10 mouse cellular contexts compared by ENCODE assay signal in genomic region chr2:60801571-60802155, GRCm38 (mm10).
DNase-seq lines count a peak whose midpoint lies in the region; ATAC-seq and TF ChIP-seq lines count a peak whose summit lies in the region.
"Had no signal": no experiment of that assay in that cellular context is flagged by ENCODE, and none has a peak within 500 bp of the region (broad histone marks: within the 10 kb centered on the region; RNA-seq: fewer than 3 reads in every experiment).

No protein-coding gene starts in this region.

- TF ChIP-seq CTCF in intestine, postnatal 0 days (IDR thresholded peaks at IDR 0.05; ENCODE audit: low read depth) = no peak

- 0 out of 2 replicates have a peak overlapping the region, but pooled peaks have one; percentile 39 for H3K9ac ChIP-seq in kidney, embryonic 16.5 days (replicated peaks; ENCODE audit: low read length)
- no peak overlapping the region for H3K9ac ChIP-seq in embryonic facial prominence, embryonic 15.5 days
- H3K9ac ChIP-seq in intestine, postnatal 0 days (ENCODE audit: low read depth, low read length) = no peak overlapping the region
- H3K9ac ChIP-seq in midbrain, embryonic 15.5 days = no peak overlapping the region

- peak overlapping the region; percentile 29; the same call in 1 of the 2 replicates for H3K4me3 ChIP-seq in kidney, embryonic 16.5 days (ENCODE audit: low read length)
- 0 out of 2 replicates have a peak overlapping the region, but pooled peaks have one; percentile 1 for H3K4me3 ChIP-seq in embryonic facial prominence, embryonic 15.5 days (replicated peaks)
- peak overlapping the region; percentile 30; the same call in 1 of the 2 replicates for H3K4me3 ChIP-seq in intestine, postnatal 0 days (ENCODE audit: low read depth, low read length)
- H3K4me3 ChIP-seq in midbrain, embryonic 15.5 days = no peak overlapping the region

- no peak overlapping the region for H3K27ac ChIP-seq in kidney, embryonic 16.5 days (ENCODE audit: low read length)
- H3K27ac ChIP-seq in embryonic facial prominence, embryonic 15.5 days (replicated peaks) = peak overlapping the region; percentile 48
- H3K27ac ChIP-seq in intestine, postnatal 0 days (ENCODE audit: low read depth, low read length) = no peak overlapping the region
- H3K27ac ChIP-seq in midbrain, embryonic 15.5 days = peak overlapping the region; percentile 26; the same call in 1 of the 2 replicates

- no peaks in the 10 kb centered on the region for H3K27me3 ChIP-seq in kidney, embryonic 16.5 days (ENCODE audit: insufficient read depth, low read length)
- H3K27me3 ChIP-seq in embryonic facial prominence, embryonic 15.5 days = no peaks in the 10 kb centered on the region
- no peaks in the 10 kb centered on the region for H3K27me3 ChIP-seq in intestine, postnatal 0 days (replicated peaks; ENCODE audit: control insufficient read depth, insufficient read depth, low read length)
- H3K27me3 ChIP-seq in midbrain, embryonic 15.5 days (replicated peaks) = peaks cover 13% of the 10 kb centered on the region; the same call in 1 of the 2 replicates
- H3K27me3 ChIP-seq: megakaryocyte, embryonic 14.5 days had no signal

- no peak for DNase-seq in kidney, adult 9 months
- no peak for DNase-seq in right cerebral cortex, postnatal 25 days
- no peak for DNase-seq in thymus, postnatal 10 days (ENCODE audit: low spot score in 2 of 2)
- DNase-seq in spleen, adult 12 weeks (ENCODE audit: low spot score) = no peak

- WGBS in kidney, embryonic 16.5 days = 57% methylated on average over 12 of the region's 12 CpGs
- 42% methylated on average over 12 of the region's 12 CpGs for WGBS in embryonic facial prominence, embryonic 15.5 days
- WGBS in intestine, postnatal 0 days = 74% methylated on average over 12 of the region's 12 CpGs
- WGBS in midbrain, embryonic 15.5 days = 9% methylated on average over 12 of the region's 12 CpGs

- H3K4me2 ChIP-seq in kidney, embryonic 16.5 days (replicated peaks; ENCODE audit: low read depth, low read length) = peak overlapping the region; percentile 43
- peak overlapping the region; percentile 27; the same call in 1 of the 2 replicates for H3K4me2 ChIP-seq in embryonic facial prominence, embryonic 15.5 days (replicated peaks)
- peak overlapping the region; percentile 61 for H3K4me2 ChIP-seq in intestine, postnatal 0 days (replicated peaks; ENCODE audit: low read depth)
- peak overlapping the region; percentile 32 for H3K4me2 ChIP-seq in midbrain, embryonic 15.5 days

- no peaks in the 10 kb centered on the region for H3K9me3 ChIP-seq in kidney, embryonic 16.5 days (ENCODE audit: low read length)
- H3K9me3 ChIP-seq in embryonic facial prominence, embryonic 15.5 days (replicated peaks) = no peaks in the 10 kb centered on the region
- no peaks in the 10 kb centered on the region for H3K9me3 ChIP-seq in intestine, postnatal 0 days (ENCODE audit: control insufficient read depth)
- no peaks in the 10 kb centered on the region for H3K9me3 ChIP-seq in midbrain, embryonic 15.5 days
- H3K9me3 ChIP-seq: G1E; megakaryocyte, embryonic 14.5 days had no signal

- no peaks in the 10 kb centered on the region for H3K36me3 ChIP-seq in kidney, embryonic 16.5 days (ENCODE audit: insufficient read depth, low read length)
- H3K36me3 ChIP-seq in embryonic facial prominence, embryonic 15.5 days = no peaks in the 10 kb centered on the region
- H3K36me3 ChIP-seq in intestine, postnatal 0 days (ENCODE audit: control insufficient read depth, insufficient read depth) = peaks cover 8% of the 10 kb centered on the region; the same call in 1 of the 2 replicates
- no peaks in the 10 kb centered on the region for H3K36me3 ChIP-seq in midbrain, embryonic 15.5 days (replicated peaks)

- ATAC-seq in kidney, embryonic 16.5 days (ENCODE audit: low FRiP score, low TSS enrichment) = peak; percentile 47; the same call in 1 of the 2 replicates
- peak; percentile 30; the same call in 1 of the 2 replicates for ATAC-seq in embryonic facial prominence, embryonic 15.5 days (ENCODE audit: insufficient number of reproducible peaks, low FRiP score, low TSS enrichment, low read depth)
- 0 out of 2 replicates have a peak, but pooled peaks have one; percentile 41 for ATAC-seq in intestine, postnatal 0 days
- ATAC-seq in midbrain, embryonic 15.5 days (replicated peaks) = peak; percentile 57

- H3K4me1 ChIP-seq in kidney, embryonic 16.5 days (ENCODE audit: insufficient read depth, low read length) = peaks cover 34% of the 10 kb centered on the region
- peaks cover 71% of the 10 kb centered on the region for H3K4me1 ChIP-seq in embryonic facial prominence, embryonic 15.5 days
- H3K4me1 ChIP-seq in intestine, postnatal 0 days (replicated peaks; ENCODE audit: control insufficient read depth, insufficient read depth, low read length) = 0 out of 2 replicates have a peak, but pooled peaks cover 4% of the 10 kb centered on the region
- H3K4me1 ChIP-seq in midbrain, embryonic 15.5 days = peaks cover 28% of the 10 kb centered on the region

Comparison
In these comparisons a context has a peak if more than half of its experiments do, and no peak if none do; other contexts are left out.
1. H3K27ac ChIP-seq: peak in embryonic facial prominence, embryonic 15.5 days (single experiment) and midbrain, embryonic 15.5 days (single experiment); none in kidney, embryonic 16.5 days (single experiment) and intestine, postnatal 0 days (single experiment).
2. Peak in every context shown above with its lines, with median percentiles within 50 percentile points of each other: ATAC-seq and H3K4me2 ChIP-seq.